Mouse (Mus musculus) thymus, postnatal 4 days (tissue): ENCODE data around the gene Syt9.
A peak's percentile ranks its signal among the peaks of the same experiment; 100 is the strongest.
"Not testable (repeated sequence)": the region's sequence is repeated elsewhere in the genome, so short reads cannot be mapped to it uniquely, and the experiment has no call there.

Experiments used
- DNase-seq: peaks from one replicate; pipeline ENCODE4 v3.0.0; 2021

Syt9 gene

DNA sequence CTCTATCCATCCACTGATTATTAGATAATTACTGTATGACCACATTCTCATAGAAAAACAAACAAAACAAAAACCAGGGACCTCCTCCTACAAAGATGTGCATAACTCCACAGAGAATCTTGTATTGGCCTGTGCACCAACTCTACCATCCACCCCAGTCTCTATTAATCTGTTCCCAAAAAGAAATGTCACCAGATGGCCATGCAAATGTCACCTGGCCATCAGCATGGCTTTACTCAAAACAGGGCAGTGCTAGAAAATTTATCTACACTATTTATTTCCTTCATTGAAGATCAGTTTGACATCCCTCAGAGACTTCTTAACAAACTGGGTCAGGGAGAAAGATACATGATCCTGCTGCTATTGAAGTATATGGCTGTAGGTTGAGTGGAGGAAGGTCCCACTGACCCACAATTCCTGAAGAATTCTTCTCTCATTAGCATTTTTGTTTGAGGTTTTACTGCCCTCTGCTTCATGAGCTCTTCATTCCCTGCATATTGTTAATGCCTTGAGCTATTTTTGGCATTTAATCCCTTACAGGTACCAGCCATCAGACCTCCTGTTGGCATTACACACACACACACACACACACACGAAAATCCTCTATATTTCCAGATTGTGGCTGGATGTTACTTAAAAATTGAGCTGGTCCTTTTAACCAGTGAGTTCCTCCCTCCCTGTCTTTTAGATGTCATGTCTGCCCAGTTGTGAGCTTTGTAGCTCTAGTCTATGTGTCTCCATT is 91.3 kb downstream of the Syt9 start:
- DNase-seq: no peak

DNA sequence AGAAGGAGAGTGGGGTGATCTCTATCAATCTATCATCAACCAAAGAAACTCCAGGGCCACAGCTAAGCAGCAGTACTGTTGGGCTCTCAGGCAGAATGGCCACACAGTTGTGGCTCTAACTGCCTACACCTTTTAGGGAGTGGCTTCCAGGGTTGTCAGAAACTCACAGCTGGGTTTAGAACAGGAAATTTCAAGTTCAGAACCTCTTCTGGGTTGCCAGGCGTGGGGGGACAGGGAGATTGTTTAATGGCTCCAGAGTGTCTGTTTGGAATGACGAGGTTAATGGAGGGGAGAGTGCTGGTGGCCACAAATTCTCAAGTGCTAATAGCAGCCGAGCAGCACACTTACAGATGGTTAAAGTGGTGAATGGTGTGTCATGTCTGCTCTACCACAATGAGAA is 92.4 kb downstream of the Syt9 start:
- DNase-seq: no peak

DNA sequence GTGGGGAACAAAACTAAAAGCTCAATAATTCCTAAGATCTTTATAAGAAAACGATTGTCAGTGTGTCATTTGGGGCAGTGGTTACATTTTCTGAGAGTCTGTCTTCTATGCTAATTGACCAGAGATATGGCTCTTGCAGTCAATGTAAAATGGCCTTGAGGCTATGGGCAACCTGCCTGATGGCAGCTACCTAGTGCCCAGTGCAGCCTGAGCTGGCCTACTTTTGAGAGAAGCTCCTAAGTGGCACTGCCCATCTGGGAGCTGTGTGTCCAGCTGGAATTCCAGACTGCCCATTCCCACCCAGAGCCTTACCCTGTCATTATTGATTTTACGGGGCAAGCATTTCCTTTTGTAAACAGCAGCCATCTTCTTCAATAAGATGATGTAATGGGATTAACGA is 94.6 kb downstream of the Syt9 start:
- no peak for DNase-seq

DNA sequence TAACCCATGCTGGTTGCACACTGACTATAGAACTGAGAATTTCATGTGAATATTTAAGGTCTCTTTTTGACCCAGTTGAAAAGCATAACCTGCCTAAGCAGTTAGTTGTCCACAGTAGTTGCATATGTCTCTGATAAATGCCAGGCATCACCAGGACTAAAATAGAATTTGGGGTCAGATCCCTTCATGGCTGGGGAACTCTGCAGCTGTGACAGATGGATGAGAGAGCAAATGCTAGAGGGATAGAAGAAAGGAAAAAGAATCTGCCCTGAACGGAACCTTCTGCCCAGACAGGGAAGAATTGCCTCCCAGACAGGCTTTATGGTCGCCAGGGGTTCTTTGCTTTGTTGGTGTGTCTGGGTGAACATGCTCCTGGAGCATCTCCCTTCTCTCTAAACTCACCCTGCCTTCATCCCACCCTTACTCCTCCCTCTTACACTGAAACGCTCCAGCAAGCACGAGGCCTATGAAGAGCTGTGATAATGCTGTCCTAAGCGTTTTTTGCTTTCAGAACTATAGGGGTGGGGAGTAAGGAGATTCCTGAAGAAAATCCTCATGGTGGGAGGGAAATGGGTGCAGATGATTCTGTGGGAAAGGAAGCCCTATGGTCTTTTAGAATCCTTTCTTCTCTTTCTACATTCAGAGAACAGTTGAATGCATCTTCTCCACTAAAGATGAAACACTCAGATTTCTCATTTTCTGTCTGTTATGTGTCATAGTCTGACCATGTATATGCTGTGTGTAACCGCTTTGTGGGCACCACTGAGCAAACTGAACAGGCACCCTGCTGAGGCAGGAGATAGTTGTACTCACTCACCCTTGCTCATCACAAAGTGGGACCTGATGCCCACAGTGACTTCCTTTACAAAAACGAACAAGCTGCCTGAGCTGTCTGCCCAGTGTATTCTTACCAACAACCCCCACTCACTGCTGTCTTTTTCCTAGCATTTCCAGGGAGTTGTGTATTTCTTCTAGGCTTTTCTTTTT is 108.7 kb downstream of the Syt9 start:
- no peak for DNase-seq

DNA sequence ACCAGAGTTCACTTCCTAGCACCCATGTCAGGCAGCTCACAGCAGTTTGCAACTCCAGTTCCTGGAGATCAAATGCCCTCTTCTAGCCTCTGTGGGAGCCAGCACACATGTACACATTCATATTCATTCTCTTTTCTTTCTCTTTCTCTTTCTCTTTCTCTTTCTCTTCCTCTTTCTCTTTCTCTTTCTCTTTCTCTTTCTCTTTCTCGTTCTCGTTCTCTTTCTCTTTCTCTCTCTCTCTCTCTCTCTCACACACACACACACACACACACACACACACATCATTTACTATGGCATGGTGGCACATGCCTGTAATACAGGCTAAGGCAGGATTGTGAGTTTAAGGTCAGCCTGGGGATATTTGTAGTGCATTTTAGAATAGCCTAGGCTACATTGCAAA is 115.2 kb downstream of the Syt9 start:
- not testable (repeated sequence) for DNase-seq

DNA sequence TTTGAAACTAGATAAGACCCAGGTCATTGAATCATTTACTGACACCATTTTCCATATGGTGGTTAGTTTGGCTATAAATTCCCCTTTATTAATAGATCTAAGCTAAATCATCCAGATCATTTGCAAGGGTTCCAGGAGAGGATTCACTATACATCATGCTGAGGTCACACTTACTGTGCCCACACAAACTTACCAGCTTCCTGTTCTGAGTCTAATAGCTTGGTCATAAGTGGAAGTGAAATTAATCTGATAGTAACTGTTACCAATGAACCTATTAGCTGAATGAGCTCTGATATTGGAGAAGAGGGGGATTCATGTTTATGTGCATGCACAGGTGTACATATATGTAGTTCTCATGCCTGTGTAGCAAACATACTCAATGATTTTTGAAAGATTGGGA is 124.9 kb downstream of the Syt9 start:
- no peak for DNase-seq

DNA sequence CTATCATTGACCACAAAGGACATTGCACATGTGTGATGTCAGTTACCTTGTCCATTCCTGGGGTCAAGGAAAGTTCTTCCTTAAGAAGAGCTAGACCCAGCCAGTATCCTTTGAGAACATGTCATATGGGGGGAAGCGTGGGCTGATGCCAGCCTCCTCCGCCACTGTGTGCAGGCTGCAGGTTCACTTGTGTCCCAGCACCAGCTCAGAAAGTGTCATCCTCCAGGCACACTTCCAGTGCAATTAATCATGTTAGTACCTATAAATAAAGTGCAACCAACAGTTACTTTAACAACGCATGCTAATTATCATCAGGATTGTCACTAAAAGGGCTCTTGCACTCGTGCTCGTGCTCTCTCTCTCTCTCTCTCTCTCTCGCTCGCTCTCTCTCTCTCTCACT is 126.4 kb downstream of the Syt9 start:
- no peak for DNase-seq

DNA sequence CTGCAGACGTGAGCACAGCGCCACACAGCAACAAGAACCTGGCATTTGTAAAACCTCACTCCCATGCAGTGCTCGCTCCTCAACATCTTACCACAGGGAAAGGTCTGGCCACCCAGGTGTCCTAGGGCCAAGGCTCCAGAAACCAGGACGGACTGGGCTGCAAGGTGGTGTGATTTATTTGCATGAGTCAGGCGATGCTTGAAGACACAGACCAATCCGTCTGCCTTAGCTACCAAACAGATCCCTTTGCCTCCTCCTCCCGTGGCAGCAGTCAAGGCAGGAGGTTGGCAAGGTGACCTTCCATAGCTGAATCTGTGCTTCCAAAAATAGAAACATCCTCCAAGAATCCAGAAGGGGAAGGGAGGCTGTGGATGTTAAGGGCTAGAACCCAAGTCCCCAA is 130.1 kb downstream of the Syt9 start:
- DNase-seq: no peak

DNA sequence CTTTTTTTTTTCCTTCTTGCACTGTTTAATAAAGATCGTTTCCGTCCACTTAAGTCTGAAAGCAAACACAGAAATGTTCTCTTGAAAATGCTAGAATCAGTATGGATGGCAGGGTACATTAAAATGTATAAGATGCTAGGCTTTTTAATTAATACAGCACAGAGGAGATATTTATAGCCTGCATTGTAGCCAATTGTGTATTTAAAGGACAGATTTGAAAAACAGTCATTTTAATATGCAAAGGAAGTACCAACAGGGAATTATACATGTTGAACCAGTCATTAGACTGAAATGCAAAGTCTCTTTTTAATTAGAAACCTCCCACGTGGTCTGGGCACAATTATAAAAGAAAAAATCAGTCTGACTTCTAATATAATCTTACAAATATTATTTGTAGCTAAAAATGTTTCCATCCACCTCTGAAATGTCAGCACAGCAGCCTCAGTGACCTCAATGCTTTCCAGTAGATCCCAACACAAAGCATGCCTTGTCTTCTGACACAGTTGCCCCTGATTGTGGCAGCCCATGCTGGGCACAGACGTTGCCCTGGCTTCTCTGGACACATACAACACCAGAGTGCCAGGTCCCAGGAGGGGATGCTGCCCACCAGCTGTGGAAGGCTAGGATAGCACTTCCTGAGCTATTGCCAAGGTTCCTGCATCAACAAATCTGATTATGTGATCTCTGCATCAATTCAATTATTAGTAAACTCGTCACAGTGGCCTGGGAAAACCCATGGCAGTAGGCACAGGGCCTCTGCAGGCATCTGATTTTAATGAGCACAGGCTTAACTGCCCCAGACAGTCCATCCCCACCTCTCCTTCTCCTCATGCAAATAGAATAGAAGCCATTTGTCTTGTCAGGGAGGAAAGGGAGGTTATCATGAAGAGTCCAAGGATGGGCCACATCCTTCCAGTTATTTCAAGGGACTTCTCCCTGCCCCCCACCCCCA is 134.5 kb downstream of the Syt9 start:
- no peak for DNase-seq

DNA sequence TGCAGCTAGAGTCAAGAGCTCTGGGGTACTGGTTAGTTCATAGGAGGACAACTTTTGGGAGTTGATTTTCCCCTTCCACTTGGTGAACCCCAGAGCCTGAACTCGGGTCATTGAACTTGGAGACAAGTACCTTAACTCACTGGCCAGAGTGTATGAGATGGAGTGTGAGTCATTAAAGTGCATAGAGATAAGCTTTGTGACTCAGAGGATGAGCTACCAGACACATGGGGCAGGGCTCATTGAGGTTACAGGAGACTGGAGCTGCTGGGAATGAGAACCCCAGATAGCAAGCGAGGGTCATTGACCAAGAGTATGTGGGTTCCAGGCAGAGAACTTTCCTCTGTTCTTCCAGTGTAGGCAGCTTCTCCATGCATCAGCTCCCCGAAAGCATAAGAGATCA is 137.4 kb downstream of the Syt9 start:
- no peak for DNase-seq

DNA sequence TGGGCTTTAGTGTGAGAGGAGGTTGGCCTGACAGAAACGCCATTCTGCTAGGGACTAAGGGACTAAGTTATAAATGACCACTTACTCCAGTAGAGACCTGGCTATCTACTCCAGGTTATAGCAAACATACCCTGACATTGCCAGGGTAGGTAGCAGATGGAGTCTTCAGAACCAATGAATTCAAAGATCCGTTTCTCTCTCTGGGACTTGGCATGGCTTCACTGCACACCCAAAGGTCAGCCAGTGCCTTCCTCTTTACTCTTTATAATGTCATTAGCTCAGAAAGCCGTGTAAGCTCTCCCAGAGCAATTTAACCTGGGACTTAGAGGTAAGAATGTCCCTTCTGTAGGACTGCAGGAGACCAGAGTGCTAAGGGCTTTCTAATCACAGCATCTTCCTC is 139.2 kb downstream of the Syt9 start:
- no peak for DNase-seq

DNA sequence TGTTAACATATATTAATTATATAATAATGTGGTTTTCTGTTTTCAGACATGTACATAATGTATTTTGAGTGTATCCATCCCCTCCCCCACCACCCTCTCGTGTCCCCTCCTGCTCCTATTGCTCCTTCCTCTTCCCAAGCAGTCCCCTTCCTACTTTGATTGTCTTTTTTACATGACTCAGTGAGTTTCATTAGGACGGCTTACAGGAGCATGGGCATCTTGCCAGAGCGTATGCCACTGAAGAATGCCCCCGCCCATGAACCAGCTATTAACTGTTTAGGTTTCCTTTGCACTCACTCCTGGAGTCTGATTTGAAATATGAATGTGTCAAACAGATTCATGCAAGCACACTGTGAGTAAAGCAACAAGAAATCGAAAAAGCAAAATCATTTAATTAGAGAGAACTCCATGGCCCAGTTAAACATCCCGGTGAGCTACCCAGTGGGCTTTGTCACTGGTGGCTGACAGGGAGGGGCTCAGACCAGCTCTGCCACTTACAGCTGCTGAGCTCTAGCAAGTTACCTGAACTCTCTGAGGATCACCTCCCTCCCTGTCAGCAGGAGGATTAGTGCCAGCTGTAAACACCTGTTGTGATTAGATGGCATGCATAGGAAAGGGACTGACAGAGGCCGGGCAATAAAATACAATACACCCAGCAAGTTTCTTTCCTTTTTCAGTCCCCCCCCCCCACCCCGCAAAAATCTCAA is 146.3 kb downstream of the Syt9 start:
- no peak for DNase-seq

DNA sequence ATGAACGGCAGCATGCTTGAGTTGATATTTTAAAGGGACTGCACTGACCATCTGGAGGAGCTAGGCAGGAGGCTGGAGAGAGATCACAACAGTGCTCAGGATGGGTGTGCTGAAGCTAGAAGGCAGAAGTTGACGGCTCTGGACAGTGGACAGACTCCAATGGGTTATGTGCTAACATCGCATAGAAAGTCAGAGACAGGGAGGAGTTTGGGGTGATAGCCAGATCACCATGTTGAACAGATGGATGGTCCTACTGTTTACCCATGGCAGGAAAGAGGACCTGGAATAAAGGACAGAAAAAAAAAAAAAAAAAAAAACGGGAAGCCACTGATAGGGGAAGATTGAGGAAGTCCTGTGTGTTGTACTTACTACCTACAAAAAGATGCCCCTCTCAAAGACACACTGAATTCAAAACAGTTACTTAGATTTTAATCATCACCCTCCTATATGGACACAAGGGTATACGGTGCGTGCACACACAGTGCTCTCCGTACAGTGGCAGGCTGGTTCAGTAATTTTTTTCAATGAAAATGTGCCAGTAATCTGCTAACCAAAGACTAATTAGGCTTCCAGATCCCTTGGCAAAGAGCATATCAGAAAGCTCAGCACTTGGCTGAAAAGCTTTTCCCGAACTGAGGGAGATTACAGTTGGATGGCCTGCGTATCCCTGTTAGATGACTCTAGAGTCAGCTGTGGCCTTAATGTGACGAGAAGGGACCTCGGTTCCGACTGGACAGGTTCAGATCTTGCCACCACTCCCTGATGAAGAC is 148.9 kb downstream of the Syt9 start:
- DNase-seq: no peak

DNA sequence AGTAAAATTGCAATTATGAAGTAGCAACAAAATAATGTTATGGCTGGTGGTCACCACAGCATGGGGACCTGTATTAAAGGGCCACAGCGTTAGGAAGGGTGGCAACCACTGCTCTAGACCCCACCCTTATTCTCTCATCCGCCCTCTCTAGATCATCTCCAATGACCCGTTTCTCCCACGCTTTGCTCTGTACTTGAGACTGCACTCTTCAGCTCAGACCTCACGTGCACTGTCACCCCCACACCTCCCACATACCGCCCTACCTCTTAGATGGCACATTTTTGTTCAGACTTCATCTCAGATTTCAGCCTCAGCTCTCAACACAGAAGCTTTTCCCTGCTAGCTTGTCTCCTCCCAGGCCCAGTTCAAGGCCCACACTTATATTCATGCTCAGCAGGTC is 150.9 kb downstream of the Syt9 start:
- DNase-seq: no peak

DNA sequence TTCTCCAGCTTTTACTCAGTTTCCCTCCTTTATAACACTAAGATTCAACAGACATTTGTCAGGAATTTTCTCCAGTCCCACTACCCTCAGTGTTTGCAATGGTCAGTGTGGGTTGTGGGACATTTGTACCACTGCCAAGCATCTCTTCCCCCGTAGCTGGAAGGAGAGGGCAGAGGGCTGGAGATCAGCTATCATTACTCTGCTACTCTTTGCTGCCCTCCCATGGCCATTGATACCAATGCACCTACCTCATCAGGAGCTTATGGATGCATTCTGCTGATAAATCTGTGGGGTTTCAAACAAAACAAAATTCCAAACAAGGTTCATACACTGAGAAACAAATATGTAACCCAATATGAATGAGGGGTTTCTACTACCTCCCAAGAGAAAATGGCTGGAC is 155.8 kb downstream of the Syt9 start:
- peak; percentile 31 for DNase-seq

DNA sequence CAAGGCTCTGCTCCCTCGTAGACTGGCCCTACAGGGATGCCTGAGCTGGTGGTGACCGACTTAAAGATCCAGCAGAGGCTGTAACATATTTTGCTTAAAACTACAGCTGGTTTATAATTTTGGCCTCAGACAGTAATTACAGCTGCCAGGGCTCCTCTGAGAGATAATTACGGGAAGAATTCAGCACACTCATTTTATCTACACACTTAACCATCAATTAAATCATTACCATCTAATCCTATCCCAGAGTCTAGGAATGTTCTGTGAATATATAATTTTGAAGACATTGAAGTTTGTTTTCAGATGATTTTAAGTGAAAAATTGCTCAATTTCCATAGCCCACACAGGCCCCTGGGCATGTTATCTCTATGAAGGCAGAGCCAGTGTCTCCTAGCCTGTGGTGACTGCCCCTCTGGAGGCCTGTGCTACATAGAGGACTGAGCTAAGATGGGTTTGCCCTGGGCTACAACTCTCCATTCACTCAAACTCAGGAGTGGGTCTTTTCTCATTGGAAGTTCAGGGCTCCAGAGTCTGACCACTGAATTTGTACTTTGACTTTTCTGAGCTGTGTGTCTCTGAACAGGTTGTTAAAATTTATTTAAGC is 157.7 kb downstream of the Syt9 start:
- no peak for DNase-seq

DNA sequence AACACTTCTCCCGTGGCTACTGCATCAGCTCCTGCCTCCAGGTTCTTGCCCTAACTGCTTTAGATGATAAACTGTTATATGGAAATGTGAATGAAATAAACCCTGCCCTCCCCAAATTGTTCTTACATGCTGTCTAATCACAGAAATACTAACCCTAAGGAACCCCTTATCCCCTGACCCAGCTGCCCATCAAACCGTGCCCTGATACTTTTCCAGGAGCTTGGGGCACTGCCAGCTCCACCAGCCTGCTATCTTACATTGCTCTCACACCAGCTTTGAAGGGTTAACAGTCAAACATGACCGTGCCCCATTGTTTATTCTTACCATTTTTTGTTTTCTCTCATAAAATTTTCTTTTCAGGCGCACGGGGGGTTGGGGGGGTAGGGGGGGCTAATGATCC is 158.8 kb downstream of the Syt9 start:
- no peak for DNase-seq

DNA sequence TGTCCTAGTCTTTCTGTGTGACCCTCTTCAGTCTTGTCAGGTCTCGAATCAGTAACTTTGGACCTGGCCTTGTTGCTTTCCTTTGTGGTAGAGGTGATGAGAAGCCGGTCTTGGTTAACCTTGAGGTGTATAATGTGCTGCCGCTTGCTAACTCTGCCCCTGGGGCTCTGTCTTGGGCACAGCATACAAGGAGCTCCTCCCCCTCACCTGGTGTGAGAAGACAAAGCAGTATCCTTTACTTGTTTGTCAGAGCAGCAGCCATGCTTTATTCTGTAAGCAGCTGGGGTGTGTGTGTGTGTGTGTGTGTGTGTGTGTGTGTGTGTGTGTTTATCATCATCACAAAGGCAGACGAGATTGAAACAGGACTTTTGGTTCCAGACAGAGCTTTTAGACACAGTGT is 164.8 kb downstream of the Syt9 start:
- no peak for DNase-seq

DNA sequence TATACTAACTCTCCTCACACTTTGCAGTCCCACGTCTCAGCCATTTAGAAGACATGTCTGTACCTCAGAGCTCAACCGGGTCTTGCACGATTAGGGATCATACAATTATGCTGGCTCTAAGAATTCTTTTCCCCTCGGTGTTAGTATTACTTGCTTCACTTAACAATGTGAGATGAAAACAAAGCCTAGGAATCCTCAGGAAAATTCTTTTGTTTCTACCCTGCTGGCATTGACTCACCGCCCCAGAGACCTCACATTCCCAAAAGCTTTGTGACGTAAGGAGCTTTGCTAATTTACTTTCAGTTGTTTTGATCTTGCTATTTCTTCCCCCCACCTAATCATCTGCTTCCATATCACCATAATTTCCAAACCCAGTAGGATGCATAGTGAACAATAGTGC is 166.0 kb downstream of the Syt9 start:
- no peak for DNase-seq

DNA sequence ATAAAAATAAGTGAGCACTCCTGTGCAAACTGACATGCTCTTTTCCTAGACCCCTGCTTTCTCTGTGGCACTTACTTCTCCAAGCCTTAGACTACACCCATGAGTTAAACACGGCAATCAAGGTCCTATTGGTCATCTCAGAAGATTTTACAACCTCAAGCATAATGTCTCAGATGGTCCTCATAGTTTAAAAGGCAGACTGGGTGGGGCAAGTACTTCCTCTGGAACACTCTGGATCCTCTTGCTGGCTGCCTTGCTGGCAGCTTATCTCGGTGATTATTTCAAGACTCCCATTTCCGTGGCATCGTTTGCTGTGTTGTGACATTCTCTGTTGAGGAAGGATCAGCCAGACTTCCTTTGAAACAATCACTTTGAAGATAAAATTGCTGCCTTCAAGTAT is 169.5 kb downstream of the Syt9 start:
- DNase-seq: no peak

DNA sequence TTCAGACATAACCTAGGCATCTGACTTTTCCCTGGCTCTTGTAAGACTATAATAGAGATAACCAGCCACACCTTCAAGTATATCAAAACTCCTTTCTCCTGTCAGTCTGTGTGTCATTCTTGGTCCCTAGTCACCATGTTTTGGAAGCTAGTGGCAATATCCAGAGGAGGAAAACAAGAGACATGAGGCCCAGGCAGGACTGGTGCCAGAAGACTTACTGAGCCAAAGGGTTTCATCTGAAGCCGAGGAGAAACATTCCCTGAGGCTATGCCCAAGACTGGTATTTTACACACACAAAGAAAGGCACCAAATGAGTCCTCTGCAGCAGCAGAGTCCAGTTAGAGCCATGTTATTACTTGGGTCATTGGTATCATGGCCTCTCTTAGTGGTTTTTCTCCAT is 174.5 kb downstream of the Syt9 start:
- DNase-seq: no peak
